Mouse (Mus musculus) hindbrain, embryonic 12.5 days (tissue): Measurements from ENCODE around the gene Slc8a2. TPM values are rescaled to one million over a fixed set of nuclear protein-coding genes. Genes with fewer than 3 reads are reported as not detected.
A peak's percentile ranks its signal among the peaks of the same experiment; 100 is the strongest.

Source experiments
- ATAC-seq: fragments of 200-750 bp; cut with Nextera tagmentation; 2 replicates; pipeline ENCODE4 v1.8.0; 2017; ENCODE audit warnings: moderate TSS enrichment; ENCODE audit not compliant: low FRiP score
- H3K27ac ChIP-seq: fragments of 300-500 bp; sonication (generic); 2 replicates; pipeline ENCODE4 v1.5.1; 2016; ENCODE audit warnings: mild to moderate bottlenecking
- H3K27me3 ChIP-seq: fragments of 300-500 bp; sonication (generic); 2 replicates; pipeline ENCODE4 v1.6.1; 2016; ENCODE audit warnings: mild to moderate bottlenecking
- H3K36me3 ChIP-seq: fragments of 300-500 bp; sonication (generic); 2 replicates; pipeline ENCODE4 v1.6.1; 2016; ENCODE audit warnings: mild to moderate bottlenecking
- H3K4me1 ChIP-seq: fragments of 300-500 bp; sonication (generic); 2 replicates; pipeline ENCODE4 v1.6.1; 2016
- H3K4me2 ChIP-seq: fragments of 300-500 bp; sonication (generic); replicated peaks from 2 replicates; pipeline ENCODE4 v1.6.1; 2016; ENCODE audit warnings: mild to moderate bottlenecking
- H3K4me3 ChIP-seq: fragments of 300-500 bp; sonication (generic); 2 replicates; pipeline ENCODE4 v1.5.1; 2016; ENCODE audit warnings: mild to moderate bottlenecking
- H3K9ac ChIP-seq: fragments of 300-500 bp; sonication (generic); 2 replicates; pipeline ENCODE4 v1.6.1; 2016; ENCODE audit warnings: mild to moderate bottlenecking, moderate library complexity
- H3K9me3 ChIP-seq: fragments of 300-500 bp; sonication (generic); replicated peaks from 2 replicates; pipeline ENCODE4 v1.6.1; 2016; ENCODE audit warnings: mild to moderate bottlenecking
- WGBS: fragments of 180-500 bp; shearing (Covaris S2); methylation state at CpG from one replicate; pipeline ENCODE4 v1.1.7; 2016; 5-methylcytosine and 5-hydroxymethylcytosine counted together
- polyA plus RNA-seq: library from polyadenylated mRNA; unstranded; fragments of >200 nt; fragmentation: Nextera tagmentation; extraction: Ambion mirVana; gene quantifications from 2 replicates; pipeline ENCODE4 v1.2.1, GENCODE M21; 2016

Slc8a2 gene
- polyA plus RNA-seq, 1 experiment from 2014 or later = 1.3 TPM

GRCm38 (mm10) chr7:16178114-16178513 lies 48.5 kb downstream of the Slc8a2 start:
- Histone ChIP-seq H3K4me2 (no peak overlapping the region), H3K36me3 (peaks cover 50% of the 10 kb centered on the region), H3K9me3 (no peaks in the 10 kb centered on the region), H3K27ac (no peak overlapping the region), H3K27me3 (peaks cover 2% of the 10 kb centered on the region; the same call in 1 of the 2 replicates), H3K9ac (no peak overlapping the region), H3K4me1 (peaks cover 30% of the 10 kb centered on the region), H3K4me3 (no peak overlapping the region)
- 84% methylated on average over 4 of the region's 4 CpGs for WGBS
- ATAC-seq = no peak

DNA sequence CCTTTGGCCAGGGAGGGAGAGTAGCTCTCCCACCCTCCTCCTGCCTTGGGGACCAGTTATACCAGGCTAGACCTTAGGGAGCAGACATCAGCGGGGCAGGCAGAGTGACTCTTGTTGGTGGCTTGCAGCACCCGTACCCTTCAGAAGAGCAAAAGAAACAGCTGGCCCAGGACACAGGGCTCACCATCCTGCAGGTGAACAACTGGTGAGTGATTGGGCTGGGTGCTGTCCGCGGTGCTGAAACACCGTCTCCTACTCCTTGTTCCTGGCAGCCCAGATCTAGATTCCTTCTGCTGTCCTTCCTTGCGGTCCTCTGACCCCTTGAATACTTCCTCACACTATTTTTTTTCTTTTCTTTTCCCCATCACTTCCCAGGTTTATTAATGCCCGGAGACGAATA lies 54.0 kb downstream of the Slc8a2 start:
- no peak for ATAC-seq
- WGBS = 33% methylated on average over 8 of the region's 8 CpGs
- no peak overlapping the region for H3K9ac ChIP-seq
- H3K27ac ChIP-seq = no peak overlapping the region
- no peak overlapping the region for H3K4me2 ChIP-seq
- H3K4me3 ChIP-seq = no peak overlapping the region
- H3K36me3 ChIP-seq = peaks cover 71% of the 10 kb centered on the region
- H3K4me1 ChIP-seq = no peaks in the 10 kb centered on the region
- no peaks in the 10 kb centered on the region for H3K27me3 ChIP-seq
- H3K9me3 ChIP-seq = no peaks in the 10 kb centered on the region; the same call in none of the 2 replicates

DNA sequence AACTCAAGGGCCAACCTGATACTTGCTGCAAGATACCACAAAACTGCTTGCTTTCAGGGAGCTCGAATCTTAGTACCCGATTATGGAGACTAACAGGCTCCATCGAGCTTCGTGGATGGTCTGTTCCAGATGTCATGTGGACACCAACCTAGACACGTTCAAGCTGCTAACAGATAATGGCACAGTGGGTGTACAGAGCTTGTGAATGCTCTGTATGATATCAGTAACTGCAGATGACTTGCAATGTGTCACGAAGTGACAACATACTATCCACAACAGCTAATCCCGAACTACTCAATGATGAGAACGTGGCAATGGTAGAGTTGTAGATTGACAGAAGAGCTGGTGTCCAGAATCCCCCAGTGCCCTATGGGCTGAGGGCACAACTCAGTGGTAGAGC lies 57.9 kb downstream of the Slc8a2 start:
- 84% methylated on average over 8 of the region's 8 CpGs for WGBS
- Histone ChIP-seq H3K4me2 (no peak overlapping the region), H3K36me3 (peaks cover 42% of the 10 kb centered on the region), H3K27ac (no peak overlapping the region), H3K27me3 (no peaks in the 10 kb centered on the region), H3K9ac (no peak overlapping the region), H3K4me3 (no peak overlapping the region), H3K4me1 (0 out of 2 replicates have a peak, but pooled peaks cover 3% of the 10 kb centered on the region), H3K9me3 (no peaks in the 10 kb centered on the region; the same call in none of the 2 replicates)
- no peak for ATAC-seq

GRCm38 (mm10) chr7:16192315-16192714 lies 62.7 kb downstream of the Slc8a2 start:
- H3K27me3 ChIP-seq = no peaks in the 10 kb centered on the region
- H3K27ac ChIP-seq = no peak overlapping the region
- WGBS = 17% methylated on average over 5 of the region's 5 CpGs
- H3K9ac ChIP-seq = no peak overlapping the region
- H3K4me3 ChIP-seq = no peak overlapping the region
- 0 out of 2 replicates have a peak, but pooled peaks cover 3% of the 10 kb centered on the region for H3K4me1 ChIP-seq
- no peaks in the 10 kb centered on the region for H3K9me3 ChIP-seq
- ATAC-seq = peak; percentile 57
- no peak overlapping the region for H3K4me2 ChIP-seq
- peaks cover 22% of the 10 kb centered on the region for H3K36me3 ChIP-seq

DNA sequence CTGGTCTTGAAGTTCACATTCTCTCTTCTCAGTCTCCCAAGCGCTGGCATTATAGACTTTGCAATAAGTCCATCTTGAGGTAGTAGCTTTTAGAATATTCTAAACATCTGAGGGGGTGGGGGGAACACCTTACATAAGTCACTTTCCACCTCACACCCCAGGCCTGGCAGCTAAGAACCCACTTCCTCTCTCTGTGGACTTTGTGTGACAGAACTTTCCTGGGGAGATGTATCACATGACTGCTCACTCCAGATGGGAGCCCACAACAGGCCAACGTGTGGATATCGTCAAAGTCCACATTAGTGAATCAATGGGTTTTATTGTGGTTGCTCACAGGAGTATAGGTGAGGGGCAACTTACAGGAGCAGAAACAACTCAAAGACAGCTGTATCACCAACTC lies 64.1 kb downstream of the Slc8a2 start:
- H3K27ac ChIP-seq = no peak overlapping the region
- H3K36me3 ChIP-seq = peaks cover 36% of the 10 kb centered on the region
- WGBS = 59% methylated on average over 3 of the region's 3 CpGs
- H3K4me3 ChIP-seq = no peak overlapping the region
- H3K4me2 ChIP-seq = no peak overlapping the region
- 0 out of 2 replicates have a peak, but pooled peaks cover 3% of the 10 kb centered on the region for H3K4me1 ChIP-seq
- no peaks in the 10 kb centered on the region for H3K9me3 ChIP-seq
- ATAC-seq = no peak
- H3K27me3 ChIP-seq = no peaks in the 10 kb centered on the region
- H3K9ac ChIP-seq = no peak overlapping the region

GRCm38 (mm10) chr7:16196616-16197015 lies 67.0 kb downstream of the Slc8a2 start:
- Histone ChIP-seq H3K27ac (no peak overlapping the region), H3K36me3 (peaks cover 65% of the 10 kb centered on the region), H3K27me3 (no peaks in the 10 kb centered on the region), H3K9ac (peak overlapping the region; percentile 8; the same call in 1 of the 2 replicates), H3K4me2 (no peak overlapping the region), H3K4me3 (no peak overlapping the region), H3K9me3 (no peaks in the 10 kb centered on the region), H3K4me1 (0 out of 2 replicates have a peak, but pooled peaks cover 3% of the 10 kb centered on the region)
- 77% methylated on average over 6 of the region's 6 CpGs for WGBS
- no peak for ATAC-seq

DNA sequence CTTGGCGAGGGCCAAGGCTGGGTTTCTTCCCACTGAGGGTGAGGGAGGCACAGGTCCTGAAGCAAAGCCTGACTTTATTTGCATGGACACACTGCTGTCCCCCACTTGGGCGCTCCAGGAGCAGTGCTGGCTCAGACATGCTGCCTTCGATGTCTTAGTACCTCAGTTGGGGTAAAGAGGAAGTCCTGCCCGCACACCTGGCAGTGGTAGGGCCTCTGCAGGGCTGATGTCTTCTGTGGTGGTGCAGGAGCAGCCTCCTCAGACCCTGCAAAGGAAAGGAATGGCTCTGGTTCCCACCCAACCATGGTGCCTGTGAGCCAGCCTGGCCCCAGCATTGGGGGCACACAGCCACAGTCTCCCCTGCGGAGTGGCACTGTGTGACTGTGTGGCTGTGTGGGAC lies 67.5 kb downstream of the Slc8a2 start:
- H3K27me3 ChIP-seq = no peaks in the 10 kb centered on the region
- H3K4me2 ChIP-seq = no peak overlapping the region
- H3K4me3 ChIP-seq = no peak overlapping the region
- no peaks in the 10 kb centered on the region for H3K9me3 ChIP-seq
- 0 out of 2 replicates have a peak, but pooled peaks cover 2% of the 10 kb centered on the region for H3K4me1 ChIP-seq
- H3K9ac ChIP-seq = peak overlapping the region; percentile 8; the same call in 1 of the 2 replicates
- H3K36me3 ChIP-seq = peaks cover 70% of the 10 kb centered on the region
- 87% methylated on average over 5 of the region's 5 CpGs for WGBS
- ATAC-seq = no peak
- no peak overlapping the region for H3K27ac ChIP-seq

DNA sequence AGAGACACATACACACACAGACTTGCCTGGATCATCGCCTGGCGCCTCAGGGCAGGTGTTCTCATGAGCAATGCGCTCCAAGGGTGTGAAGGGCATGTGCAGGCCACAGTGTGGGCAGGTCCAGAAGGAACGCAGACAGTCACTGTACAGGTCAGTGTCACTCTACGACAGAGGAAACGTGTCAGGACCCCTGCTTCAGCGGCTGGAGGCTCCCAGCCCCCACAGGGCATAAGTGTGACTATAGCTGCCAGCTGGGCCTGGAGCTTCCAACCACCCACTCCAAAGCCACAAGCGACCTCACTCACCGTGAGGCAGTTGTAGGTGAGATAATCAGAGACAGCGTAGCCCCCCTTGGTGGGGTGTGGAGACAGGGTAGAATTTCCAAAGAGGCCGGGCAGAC lies 68.9 kb downstream of the Slc8a2 start:
- no peaks in the 10 kb centered on the region for H3K4me1 ChIP-seq
- WGBS = 89% methylated on average over 11 of the region's 11 CpGs
- H3K4me3 ChIP-seq = no peak overlapping the region
- no peak for ATAC-seq
- no peak overlapping the region for H3K9ac ChIP-seq
- no peak overlapping the region for H3K4me2 ChIP-seq
- H3K27ac ChIP-seq = no peak overlapping the region
- H3K27me3 ChIP-seq = no peaks in the 10 kb centered on the region
- H3K36me3 ChIP-seq = peaks cover 84% of the 10 kb centered on the region
- no peaks in the 10 kb centered on the region for H3K9me3 ChIP-seq

- 87% methylated on average over 6 of the region's 6 CpGs for whole genome bisulfite sequencing
- Histone ChIP-seq H3K4me3 (no peak overlapping the region), H3K27me3 (no peaks in the 10 kb centered on the region), H3K9ac (no peak overlapping the region), H3K4me2 (no peak overlapping the region), H3K36me3 (peaks cover 98% of the 10 kb centered on the region), H3K9me3 (no peaks in the 10 kb centered on the region), H3K27ac (no peak overlapping the region), H3K4me1 (no peaks in the 10 kb centered on the region)
- no peak for ATAC-seq
Measured at GRCm38 (mm10) chr7:16201136-16201535, 71.5 kb downstream of the Slc8a2 start.

- Histone ChIP-seq H3K4me3 (no peak overlapping the region), H3K27ac (no peak overlapping the region), H3K36me3 (peaks cover 98% of the 10 kb centered on the region), H3K4me1 (no peaks in the 10 kb centered on the region), H3K27me3 (no peaks in the 10 kb centered on the region), H3K4me2 (no peak overlapping the region), H3K9ac (no peak overlapping the region), H3K9me3 (no peaks in the 10 kb centered on the region)
- WGBS = 85% methylated on average over 15 of the region's 15 CpGs
- no peak for ATAC-seq
Measured at GRCm38 (mm10) chr7:16202756-16203504, 73.3 kb downstream of the Slc8a2 start.

DNA sequence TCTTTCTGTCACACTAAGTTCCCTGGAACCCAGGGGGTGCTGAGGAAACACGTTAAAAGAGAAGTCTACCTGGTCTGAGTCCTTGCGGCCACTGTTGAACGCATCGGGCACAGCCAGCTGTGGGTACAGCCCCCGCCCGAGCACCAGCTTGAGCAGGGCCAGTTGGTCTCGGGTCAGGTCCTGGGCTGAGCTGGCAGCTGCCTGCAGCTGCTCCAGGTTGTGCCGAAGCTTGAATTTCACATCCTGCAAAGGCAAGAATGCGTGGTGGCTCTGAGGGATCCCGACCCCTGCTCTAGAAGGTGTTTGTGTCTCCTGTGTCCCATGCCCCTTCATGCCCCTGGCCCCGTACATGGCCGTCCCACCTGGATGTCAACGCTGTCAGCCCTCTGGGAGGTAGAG lies 73.9 kb downstream of the Slc8a2 start:
- H3K36me3 ChIP-seq = peaks cover 95% of the 10 kb centered on the region
- H3K27ac ChIP-seq = no peak overlapping the region
- no peak overlapping the region for H3K4me3 ChIP-seq
- no peak for ATAC-seq
- no peak overlapping the region for H3K4me2 ChIP-seq
- no peaks in the 10 kb centered on the region for H3K9me3 ChIP-seq
- no peak overlapping the region for H3K9ac ChIP-seq
- no peaks in the 10 kb centered on the region for H3K27me3 ChIP-seq
- no peaks in the 10 kb centered on the region for H3K4me1 ChIP-seq
- WGBS = 91% methylated on average over 13 of the region's 13 CpGs

DNA sequence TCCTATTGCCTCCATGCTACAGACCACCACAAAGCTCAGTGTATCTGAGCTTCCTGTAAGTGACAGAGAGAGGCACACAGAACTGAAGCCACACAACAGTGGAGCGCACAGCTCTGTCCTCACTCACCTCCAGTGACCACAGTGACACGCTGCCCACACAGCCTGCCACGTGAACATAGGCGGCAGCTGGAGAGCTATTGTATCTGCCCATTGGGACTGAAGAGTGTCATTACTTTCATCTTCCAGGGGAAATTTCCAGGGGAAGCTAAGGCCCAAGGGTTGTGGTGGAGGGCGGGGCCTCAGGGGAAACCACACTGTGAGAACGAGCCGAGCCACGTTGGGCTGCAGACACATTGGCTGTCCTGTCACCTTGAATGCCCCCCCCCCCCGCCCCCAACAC lies 75.2 kb downstream of the Slc8a2 start:
- Histone ChIP-seq H3K9me3 (no peaks in the 10 kb centered on the region), H3K4me2 (no peak overlapping the region), H3K36me3 (peaks cover 95% of the 10 kb centered on the region), H3K9ac (no peak overlapping the region), H3K27me3 (no peaks in the 10 kb centered on the region), H3K4me3 (no peak overlapping the region), H3K27ac (no peak overlapping the region), H3K4me1 (no peaks in the 10 kb centered on the region)
- no peak for ATAC-seq
- 77% methylated on average over 9 of the region's 9 CpGs for WGBS

DNA sequence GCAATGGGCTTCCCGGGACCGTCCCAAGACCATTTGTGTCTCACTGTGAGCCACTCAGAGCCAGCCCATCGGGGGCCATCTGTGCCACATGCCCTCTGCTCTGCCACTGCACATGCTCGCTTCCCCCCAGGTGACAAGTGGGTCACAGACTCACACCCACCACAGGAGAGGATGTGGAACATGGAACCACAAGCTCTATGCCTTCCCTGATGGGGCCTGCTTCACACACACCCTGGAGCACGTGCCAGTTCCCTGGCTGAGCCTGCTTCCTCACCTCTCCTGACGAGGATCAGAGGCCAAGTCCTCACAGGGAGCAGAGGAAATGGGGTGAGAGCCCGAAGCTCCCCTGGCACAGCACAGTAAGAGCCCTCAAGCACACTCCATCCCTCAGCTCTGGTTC lies 77.5 kb downstream of the Slc8a2 start:
- no peak for ATAC-seq
- 88% methylated on average over 7 of the region's 7 CpGs for WGBS

More for the DNA sequence above, 77.5 kb downstream of the Slc8a2 start:
- H3K36me3 ChIP-seq = peaks cover 95% of the 10 kb centered on the region
- H3K9me3 ChIP-seq = no peaks in the 10 kb centered on the region
- no peak overlapping the region for H3K4me3 ChIP-seq
- no peak overlapping the region for H3K27ac ChIP-seq
- no peaks in the 10 kb centered on the region for H3K27me3 ChIP-seq
- H3K4me1 ChIP-seq = no peaks in the 10 kb centered on the region
- H3K9ac ChIP-seq = 0 out of 2 replicates have a peak overlapping the region, but pooled peaks have one; percentile 24
- H3K4me2 ChIP-seq = no peak overlapping the region
